Mouse (Mus musculus) c-Kit-positive CD71-positive TER-119-negative erythroid progenitor cells, embryonic 14.5 days (primary cell): ENCODE results near the gene Dnajc3.
"Not testable (repeated sequence)": the region's sequence is repeated elsewhere in the genome, so short reads cannot be mapped to it uniquely, and the experiment has no call there.

Experiments used
- DNase-seq: peaks from one replicate; pipeline ENCODE4 v3.0.0-alpha.2; 2013; ENCODE audit warnings: low read depth

The Dnajc3 gene

DNA sequence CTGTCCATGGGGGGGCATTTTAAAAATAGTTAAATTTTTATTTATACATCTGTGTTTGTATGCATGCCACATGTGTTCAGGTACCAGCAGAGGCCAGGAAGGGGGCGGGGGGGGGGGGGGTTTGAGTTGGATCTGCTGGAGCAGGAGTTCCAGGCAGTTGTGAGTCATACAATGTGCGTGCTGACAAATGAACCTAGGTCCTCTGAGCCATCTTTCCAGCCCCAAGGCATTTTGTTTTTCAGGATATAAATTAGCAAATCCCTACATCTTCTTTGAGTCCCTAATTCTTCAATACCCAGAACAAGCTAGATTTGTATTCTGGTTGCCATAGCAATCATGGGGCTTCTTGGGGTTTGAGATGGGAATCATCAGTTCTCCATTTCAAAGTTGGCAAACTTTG is 6.6 kb upstream of the Dnajc3 start:
- DNase-seq, result no peak

DNA sequence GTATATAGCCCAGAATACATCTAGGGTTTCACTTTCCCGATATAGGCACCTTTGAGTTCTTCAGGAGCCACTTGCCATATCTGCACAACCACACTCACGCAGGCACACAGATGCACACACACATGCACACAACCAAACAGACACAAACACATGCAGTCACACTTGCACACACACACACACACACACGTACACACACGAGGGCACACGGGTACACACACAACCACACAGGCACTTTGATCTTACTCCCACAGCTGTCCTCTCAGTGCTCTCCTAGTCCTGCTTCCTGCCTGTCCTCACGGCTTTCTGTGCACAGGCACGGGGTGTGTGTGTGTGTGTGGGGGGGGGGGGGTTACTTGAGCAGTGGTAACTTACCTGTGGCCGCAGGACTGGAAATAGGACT is 4.8 kb upstream of the Dnajc3 start:
- no peak for DNase-seq

DNA sequence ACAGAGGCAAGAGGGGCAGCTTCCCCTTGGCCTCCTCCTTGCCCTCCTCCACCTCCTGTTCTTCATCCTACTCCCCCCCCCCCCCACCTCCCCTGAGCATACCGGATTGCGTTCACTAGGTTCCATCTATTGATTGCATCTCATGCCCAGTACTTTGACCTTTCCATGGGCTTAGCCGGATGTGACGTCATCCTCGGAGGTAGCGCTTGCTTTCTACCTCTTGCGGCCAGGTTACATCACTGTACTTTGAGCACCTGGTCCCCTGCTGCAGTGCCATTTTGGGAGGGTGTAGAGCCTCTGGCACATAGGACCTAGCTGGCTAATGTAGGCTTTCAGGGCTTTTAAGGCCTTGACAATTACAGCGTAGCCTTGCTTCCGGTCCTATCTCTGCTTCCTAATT is 3.1 kb upstream of the Dnajc3 start:
- DNase-seq, result no peak

DNA sequence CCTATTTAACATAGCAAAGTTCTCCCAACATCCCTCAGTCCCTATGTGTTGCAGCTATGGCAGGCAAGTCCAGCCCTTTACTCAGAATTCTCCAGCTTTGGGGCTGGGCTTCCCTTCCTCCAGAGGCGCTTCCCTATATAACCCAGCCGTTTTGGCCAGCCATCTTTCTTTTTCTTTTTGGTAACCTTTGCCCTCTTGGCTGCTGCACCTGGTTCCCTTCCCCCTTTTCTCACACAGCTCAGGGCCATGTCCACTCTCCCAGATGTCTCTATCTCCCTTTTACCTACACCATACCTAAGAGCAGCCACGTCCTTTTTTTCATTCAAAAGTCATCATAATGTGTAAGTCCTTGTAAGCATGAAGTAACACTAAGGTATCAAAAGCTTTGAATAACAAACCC is 1.5 kb upstream of the Dnajc3 start:
- DNase-seq, result no peak

DNA sequence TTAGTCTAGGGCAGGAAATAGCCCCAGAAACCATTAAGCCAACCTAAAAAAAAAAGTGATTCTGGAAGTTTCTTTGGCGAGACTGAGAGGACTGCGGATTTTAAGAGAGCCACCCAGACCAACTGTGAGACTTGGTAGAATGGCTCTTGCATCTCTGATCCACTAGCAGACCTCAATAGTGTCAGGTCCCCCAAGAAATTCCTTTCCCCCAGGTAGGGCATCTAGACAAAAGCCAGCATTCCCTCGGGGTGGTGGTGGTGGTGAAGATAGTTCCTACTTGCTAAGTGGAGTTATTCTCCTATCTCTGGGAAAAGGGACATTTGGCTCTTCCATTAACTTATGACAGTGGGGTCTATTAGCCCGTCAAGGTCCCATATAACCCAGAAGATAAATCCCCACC is 824 bp upstream of the Dnajc3 start:
- no peak for DNase-seq

DNA sequence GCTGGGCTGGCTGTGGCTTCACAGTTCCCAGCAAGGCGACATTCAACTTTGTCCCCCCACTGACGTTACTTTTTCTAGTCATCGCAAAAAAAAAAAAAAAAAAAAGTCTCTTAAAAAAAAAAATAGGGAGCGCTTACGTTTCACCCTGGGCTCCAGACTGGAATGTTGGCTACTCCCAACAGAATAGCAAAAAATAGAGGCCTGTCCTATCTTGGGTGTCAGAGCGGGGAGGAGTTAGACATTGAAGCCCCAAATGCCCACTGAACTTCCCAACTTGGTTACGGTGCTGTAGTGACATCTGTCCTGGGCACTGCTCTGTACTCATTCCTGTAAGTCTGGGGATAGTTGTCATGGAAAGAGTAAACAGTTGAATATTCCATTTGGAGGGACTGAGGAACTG is 775 bp downstream of the Dnajc3 start:
- DNase-seq, result peak; percentile 27

DNA sequence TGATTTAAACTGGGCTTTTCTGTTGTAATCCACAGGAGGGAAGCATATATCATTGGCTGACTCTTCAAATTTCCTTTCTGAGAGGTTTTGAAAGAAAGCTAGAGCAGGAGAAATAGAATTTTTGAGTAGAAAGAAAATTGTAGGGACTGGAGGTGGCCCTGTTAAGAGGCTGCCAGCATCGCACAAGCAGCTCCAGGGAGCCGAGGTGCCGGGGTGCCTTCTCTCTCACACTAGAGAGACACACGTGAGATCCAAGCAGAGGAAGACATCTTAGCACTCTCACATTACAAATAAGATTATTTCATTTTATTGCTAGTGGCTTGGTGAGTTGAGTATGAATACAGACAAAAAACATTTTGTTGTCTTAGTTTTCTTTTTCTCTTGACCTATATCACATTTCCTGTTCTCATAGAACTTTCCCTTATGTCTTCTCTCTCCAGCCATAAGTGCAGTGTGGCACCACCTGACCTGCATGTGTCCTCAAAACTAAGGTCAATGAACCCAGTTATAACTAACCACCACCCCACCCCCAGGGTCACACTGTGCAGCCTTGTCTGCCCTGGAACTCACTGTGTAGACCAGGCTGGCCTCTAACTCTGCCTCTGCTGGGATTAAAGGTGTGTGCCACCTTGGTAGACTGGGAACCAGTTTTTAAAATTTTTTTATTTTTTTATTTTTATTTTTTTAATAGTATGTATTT is 3.2 kb downstream of the Dnajc3 start:
- DNase-seq, result no peak

DNA sequence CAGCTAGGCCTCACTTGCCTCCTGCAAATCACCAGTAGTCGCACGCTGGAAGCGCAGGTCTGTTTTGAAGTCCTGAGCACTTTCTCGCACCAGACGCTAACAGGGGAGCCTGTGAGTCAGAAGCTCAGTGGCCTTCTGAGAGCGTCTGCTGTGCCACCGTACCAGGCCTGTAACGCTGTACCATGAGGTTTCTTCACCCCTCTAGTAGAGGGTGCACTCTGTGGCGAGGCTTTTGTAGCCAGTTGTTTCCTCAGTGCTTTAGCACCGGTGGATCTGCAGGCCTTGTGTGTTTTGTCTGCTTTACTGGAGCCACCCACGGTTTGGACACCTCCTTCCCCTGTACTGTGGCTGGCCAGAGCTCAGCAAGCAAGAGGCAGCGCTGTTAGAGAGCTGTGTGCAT is 4.3 kb downstream of the Dnajc3 start:
- DNase-seq, result no peak

DNA sequence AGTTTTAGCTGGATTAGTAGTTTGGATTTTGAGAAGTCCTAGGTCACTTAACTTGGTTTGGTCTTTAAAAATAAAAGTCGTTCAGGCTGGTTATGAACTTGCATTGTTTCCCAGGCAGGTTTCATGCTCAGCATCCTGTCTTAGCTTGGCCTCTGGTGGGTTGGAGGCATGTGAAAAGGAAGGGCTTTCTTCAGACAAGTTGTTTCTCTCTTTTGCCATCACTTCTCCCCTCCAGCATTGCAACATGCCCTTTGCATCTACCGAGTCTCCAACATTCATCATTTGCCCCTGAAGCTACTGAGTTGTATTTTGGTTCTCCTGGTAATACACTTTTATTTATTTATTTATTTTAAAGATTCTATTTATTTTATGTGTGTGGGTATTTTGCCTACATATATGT is 6.9 kb downstream of the Dnajc3 start:
- DNase-seq, result no peak

DNA sequence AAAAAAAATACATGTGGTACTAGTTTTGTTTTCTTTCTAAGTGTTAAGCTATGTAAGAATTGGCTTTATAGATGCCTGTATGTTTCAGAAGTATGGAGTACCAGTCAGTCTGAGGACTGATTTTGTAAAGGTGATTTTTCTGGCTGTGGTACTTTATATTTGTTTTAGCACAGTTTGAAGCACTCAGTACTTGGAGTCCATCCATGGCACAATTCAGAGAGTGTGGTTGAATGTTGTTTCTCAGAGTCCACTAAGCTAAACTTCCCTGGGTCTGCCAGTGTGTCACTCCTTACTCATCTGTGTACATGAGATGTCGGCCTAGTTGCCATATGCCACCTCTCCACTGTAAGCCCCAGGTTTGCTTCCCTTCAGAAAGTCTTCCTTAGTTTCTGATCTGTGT is 11.1 kb downstream of the Dnajc3 start:
- no peak for DNase-seq

DNA sequence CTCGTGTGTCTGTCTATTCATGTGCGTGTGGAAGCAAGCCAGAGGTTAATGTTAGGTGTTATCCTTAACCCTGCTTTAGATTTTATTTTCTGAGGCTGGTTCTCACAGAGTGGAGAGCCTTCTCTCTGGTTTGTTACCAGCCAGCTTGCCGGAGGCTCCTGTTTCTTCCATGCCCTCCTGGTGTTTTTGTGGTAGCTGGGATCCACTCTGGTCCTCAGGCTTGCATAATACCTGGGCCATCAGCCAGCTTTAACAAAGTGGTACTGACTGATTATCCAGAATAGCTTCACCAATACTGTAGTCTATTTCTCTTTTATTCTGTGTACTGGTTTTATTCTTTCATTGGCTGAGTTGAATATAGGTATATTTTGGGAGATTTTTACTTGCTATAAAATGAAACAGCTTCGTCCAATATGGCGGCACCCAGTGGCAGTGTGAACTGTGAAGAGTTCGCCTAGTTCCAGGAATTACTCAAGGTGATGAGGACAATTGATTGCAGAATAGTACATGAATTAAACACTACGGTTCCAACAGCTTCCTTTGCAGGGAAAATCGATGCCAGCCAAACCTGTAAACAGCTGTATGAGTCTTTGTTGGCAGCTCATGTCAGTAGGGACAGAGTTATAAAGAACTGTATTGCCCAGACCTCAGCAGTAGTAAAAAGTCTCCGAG is 14.3 kb downstream of the Dnajc3 start:
- no peak for DNase-seq

DNA sequence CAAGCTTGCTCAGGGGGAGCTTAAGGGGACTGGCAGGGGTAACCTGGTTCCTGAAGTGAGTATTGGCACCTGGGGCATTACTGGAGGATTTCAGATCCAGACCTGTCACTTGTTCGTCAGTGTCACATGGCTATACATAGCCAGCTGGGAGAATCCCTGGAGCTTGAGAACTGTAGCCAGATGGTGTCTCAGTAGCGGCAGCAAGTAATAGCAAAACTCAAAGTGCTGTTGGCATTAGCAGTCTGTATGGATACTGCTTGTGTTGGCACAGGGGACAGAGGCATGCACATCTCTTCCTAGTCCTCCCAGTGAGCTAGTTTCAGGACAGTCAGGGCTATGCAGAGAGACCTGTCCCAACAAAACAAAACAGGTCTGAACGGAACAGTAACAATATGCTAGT is 20.2 kb downstream of the Dnajc3 start:
- no peak for DNase-seq

DNA sequence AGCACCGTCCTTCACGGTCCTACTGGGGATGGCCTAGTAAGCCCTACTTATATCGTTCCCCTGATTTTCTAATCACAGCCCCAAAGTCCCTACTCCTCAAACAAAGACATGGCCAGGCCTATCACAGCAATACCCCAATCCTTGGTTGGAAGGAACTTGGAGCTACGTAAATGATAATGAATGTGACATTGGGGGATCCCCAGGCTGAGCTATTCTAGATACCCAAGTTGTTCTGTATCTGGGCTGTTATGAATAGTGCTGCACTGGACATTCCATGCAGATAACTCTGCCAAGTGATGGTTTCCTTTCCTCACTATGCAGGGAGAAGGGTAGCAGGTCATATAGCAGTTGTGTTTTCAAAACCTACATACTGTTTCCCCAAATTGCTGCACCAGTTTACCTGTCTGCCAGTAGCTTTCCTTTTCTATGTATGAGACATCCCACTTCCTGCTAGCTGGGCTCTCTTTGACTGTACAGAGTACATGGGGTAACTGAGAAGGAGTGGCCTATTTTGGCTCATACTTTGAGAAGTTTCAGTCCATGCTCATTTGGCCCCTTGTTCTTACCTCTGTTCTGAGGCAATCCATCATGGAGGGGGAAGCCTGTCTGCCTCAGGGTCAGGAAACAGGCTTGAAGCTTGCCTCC is 27.7 kb downstream of the Dnajc3 start:
- no peak for DNase-seq

DNA sequence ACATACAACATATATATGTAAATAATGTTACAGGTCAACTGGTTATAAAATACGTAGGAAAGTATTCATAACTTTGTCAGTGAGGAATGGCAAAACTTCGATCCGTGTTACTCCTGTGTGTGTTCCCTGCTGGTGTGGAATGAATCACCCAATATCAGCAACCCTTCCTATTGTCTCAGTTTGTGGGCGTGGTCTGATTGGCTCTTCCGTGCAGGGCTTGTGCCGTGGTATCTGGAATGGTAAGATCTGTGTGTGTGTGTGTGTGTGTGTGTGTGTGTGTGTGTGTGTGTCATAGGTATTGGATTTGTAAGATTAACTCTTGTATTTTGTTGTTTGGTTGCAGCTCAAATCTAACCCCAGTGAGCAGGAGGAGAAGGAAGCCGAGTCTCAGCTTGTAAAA is 29.9 kb downstream of the Dnajc3 start:
- DNase-seq, result no peak

DNA sequence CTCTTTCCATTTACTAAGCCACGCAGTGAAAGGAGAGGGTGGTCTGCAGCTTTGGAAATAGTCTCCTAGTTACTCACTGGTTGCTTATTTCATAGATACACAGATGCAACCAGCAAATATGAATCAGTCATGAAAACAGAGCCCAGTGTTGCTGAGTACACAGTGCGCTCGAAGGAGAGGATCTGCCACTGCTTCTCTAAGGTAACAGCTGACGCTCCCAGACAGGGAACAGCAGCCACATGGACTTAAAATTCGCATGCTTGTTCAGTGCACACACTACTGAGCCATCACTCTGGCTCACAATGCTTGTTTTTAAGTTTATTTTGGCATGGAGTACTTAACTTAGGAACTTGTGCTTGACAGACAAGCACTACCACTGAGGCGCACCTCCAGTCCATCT is 34.5 kb downstream of the Dnajc3 start:
- DNase-seq, result no peak

DNA sequence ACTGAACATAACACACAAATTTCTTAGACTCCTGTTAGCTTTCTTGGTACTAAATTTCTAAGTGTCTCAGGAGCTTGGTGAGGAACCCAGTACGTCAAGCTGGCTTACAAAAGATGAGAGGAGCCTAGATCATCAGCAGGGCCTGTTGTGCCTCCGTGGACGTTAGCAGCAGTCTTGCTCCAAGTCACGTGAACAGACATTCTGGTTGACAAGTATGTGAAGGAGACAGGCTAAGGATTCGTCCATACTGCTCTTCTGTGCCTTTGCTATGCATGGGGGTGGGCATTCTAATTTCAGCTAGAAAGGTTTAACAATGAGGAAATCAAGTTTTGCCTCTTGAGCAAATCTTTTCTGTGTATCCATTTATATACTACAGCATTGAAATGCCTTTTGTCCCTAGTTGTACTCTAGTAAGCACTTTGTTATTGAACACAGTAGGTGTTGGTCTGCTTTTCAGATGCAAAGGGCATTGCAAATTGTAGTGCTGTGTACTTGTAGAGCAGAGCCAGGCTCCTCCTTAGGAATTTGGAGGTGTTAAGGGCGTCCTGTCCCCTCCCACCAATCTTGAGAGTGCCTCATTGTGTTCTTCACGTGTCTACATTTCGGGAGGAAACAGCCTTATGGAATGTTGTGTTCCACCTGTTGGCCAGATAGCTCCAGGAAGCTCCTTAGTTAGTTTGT is 39.5 kb downstream of the Dnajc3 start:
- DNase-seq, result no peak

DNA sequence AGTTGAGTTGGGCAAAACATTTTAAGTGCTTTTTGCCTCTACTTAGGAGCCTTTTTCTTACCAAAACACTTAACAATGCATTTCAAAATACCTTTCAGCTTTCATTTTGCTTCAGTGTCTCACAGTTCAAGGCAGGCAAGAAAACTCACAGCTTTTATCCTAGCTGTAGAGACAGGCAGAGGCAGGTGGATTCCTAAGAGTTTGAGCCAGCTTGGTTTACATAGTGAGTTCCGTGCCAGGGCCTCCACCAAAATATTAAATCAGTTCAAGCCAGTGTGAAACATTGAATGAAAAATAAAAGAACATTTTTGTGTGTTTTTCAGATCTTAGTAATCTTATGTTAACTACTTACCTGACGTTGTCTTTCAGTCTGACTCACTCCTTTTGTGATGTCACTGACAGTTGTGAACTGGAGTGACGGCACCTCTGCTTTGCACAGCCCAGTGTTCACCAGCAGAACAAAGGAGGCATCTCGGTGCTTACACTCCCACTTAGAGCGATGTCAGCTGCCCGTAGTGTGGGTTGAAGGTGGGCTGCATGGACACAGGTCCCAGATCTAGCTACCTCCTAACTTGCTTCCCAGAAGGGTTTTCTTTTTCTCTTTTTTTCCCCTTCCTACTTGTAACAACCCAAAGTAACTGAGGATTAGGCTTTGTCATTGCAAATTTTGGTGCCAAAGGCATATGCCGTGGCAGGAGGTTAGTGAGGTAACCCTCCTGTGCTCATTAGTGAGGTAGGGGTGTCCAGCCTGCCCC is 42.0 kb downstream of the Dnajc3 start:
- no peak for DNase-seq

DNA sequence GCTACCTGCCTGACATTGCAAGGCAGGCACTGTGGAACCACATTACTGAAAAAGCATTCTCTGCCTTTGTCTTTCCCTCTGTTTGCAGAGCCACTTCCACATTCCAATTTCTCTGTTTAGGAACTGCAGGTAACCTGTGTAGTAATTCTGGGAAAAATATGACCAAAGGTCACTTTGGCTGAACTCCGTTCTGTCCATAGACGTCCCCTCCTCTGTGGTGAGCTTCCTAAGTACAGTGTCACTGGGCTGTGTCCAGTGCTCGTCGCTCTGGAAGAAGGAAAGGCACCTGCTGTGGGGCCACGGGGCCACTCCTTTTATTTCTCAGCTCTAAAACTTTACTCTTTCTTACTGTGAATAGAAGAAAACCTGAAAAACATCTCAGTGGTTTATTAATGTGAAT is 42.6 kb downstream of the Dnajc3 start:
- no peak for DNase-seq

DNA sequence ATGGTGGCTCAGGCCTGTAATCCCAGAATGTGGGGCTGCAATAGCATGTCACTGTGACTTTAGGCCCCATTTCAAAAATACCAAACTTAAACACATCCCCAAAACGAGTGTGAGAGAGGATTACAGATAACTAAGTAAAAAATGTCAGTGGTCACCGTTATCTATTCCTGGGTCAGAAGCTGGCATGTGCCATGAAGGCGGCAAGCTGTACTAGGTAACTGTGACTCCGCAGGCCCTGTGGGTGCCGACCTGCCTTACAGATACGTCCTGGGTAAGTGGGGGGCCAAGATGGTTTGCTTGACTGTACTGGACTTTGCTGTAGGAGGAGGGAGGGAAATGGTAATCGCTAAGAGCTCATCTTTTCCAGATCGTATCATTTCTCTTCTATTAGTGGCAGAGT is 43.1 kb downstream of the Dnajc3 start:
- DNase-seq, result no peak

DNA sequence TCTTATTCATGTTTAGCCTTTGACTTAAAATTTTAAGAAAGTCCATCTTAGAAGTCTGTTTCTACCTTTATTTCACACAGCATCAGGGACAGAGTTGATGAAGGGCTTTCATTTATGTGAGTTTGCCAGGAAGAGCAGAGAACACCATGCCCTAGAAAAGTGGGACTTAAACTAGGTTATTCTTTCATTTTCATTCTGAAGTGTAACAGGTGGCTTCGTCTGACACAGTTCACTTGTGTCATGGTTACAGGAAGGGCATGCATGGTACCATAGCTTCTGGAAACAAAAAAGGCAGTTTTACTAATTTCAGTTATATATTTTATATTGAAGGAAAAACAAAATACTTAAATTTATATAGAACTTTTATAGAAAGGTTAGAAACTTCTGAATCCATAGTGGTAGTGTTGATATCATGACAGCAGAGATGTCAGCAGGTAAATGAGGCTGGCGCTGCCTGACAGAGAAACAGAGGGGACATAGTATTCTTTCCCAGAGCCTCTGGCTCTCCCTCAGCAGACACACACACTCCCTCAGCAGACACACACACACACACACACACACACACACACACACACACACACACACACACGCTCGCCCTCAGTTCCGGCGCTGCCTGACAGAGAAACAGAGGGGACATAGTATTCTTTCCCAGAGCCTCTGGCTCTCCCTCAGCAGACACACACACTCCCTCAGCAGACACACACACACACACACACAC is 44.1 kb downstream of the Dnajc3 start:
- not testable (repeated sequence) for DNase-seq

DNA sequence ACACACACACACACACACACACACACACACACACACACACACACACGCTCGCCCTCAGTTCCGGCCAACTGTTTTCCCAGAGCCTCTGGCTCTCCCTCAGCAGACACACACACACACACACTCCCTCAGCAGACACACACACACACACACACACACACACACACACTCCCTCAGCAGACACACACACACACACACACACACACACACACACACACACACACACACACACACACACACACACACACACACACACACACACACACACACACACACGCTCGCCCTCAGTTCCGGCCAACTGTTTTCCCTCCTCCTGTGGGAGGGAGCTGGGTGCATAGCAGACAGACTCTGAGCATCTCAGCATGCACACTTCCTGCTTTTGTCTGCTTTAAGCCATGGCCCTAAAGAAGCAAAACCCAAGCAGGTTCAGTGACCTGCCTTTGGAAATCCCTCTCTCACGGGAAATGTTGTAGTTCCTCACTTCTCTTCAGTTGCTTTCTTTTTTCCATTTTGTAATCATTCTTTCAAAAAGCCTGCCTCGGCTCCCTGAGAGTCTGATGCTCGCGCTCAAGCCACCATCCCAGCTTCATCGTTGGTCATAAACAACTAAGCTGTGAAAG is 44.8 kb downstream of the Dnajc3 start:
- not testable (repeated sequence) for DNase-seq
